Mouse (Mus musculus) left cerebral cortex, postnatal 25 days (tissue): ENCODE measurements around the gene Tcf7. TPM values are rescaled to one million over a fixed set of nuclear protein-coding genes. Genes with fewer than 3 reads are reported as not detected.

Experiments used
- DNase-seq, 2 experiments: peaks; one replicate each; pipeline ENCODE4 v3.0.0; 2022; ENCODE audit warnings: low spot score in 2 of 2, mixed read lengths in 1 of 2
- intact Hi-C: fragments of 180-260 bp; cut with DNase I; formaldehyde crosslinking; loops from one replicate; pipeline ENCODE4 v1.15.1; 2025
- total RNA-seq, 2 experiments: library from RNA; stranded (reverse); gene quantifications; 2 replicates each; pipeline ENCODE4 v1.2.3; 2021

Gene Tcf7
- total RNA-seq, 2 experiments from 2014 or later: 3.5 to 4.1 TPM

DNA sequence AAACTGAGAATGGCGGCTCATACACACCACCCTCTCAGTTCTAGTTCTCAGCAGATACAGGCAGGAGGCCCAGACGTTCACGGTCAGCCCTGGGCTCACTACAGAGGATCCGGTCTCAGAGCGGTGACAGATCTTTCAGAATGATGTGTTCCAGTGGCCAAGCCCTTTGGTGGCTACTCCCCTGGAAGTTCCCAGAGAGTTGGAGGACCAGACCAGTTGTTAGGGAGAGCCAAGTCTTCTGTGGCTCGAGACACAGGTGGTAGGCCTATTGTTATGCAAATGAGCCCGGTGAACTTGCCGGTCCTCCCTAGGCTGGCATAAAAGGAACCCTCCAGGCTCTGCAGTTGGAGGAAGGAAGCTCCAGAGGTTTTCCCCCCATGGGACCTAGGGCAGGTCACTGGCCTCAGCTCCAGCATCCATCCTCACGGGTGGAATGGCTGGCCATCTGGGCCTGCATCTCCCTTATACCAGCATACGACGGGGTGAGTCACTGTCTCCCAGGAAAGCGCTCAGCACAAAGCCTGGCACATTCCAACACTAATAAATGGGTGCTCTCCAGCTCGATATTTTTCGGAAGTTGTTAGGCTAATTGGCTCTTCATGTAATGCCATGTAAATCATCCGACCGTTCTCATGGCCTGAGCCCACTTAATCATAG, 3.6 kb upstream of the Tcf7 start:
- no peak for DNase-seq
- intact Hi-C loops: no loop called here

DNA sequence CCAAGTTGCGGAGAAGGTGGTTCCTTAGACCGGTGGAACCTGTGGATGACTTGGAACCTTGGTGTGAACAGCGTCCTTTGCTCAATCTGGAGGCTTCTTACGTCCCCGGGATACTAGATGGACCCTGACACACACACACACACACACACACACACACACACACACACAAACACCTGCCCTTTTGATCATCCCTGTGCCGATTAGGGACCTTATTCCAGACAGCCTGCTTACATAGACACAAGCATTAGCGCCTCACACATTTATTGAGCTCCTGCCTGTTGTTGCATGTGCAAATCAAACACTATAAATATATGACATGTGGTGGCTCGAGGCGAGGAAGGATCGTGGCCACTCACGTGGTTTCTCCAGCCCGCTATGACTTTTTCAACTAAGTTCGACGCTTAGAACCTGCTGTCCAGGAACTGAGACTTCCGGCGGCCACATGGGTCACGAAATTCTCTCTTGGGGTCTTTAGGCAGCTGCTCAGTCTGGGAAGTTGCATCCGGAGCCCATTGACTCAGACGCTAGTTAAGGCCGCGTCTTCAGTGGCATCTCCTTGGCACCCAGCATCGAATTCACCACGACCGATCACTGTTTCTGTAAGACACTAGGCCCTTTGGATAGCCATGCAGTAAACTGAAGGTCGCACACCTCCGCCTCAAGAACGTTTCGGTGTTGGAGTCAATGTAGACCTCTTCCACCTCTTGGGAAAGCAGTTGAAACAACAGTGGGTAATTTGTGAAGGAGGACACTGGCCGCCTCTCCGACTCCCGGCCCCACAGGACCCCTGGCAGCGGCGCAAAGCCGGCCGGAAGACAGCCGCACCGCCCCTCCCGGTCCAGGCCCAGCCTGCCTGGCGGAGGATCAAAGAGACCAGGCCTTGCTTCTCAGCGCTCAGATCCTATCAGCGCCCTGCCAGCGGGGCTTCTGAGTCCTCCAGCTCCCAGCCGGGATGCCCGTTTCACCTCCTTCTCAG, 1.1 kb upstream of the Tcf7 start:
- DNase-seq: peak in 1 of 2 experiments; percentile 23
- intact Hi-C loops: no loop called here

DNA sequence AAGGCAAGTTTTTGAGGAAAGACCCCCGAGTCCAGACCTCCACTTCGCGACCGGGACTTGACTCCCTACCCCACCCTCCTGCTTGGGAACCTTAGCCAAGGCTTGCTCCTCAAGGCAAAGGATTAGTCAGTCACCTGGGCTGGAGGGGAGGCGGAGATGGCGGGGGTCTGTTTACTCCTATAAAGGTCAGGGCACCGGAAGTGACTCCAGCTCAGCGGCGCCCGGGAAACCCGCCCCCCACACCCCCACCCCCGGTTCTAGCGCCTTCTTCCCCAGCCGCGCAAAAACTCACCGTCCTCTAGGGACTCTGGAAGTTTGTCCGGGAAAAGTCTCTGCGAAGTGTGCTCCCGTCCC, 417 bp downstream of the Tcf7 start:
- intact Hi-C loops: no loop called here

DNA sequence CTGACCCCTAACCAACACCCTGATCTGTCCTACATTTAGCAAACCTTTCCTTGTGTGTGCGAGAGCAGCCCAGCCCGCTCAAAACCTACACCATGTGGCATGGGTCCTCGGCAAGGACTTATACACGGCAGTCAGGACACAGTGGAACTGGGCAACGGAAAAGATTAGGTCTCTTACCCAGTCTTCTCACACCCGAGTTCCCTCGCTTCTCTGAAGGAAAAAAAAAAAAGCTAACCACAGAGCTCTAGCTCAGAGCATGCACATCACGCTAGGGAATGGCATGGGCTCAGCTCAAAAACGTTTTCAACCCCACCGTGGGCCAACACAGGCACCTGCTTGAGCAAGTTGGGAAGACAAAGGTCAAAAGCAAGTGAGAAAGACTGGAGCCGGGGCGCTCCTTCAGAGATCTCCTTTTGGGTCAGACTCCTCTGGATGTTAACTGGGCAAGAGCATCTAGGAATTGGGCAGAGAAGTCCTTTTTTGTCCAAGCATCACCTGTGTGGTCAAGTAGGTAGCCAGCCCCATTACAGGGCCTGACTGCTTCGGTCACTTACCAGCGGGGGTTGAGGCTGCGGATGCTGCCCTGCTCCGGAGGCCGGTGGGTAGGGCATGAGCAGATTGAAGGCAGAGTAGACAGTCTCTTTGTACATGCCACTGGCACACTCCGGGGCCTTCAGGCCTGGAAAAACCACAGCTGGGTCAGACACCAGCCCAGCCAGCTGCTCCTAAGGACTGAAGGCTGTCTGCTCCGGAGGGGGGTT, 1.1 kb downstream of the Tcf7 start:
- intact Hi-C loops: no loop called here
- no peak for DNase-seq

More for the DNA sequence above, 417 bp downstream of the Tcf7 start:
- no peak for DNase-seq

DNA sequence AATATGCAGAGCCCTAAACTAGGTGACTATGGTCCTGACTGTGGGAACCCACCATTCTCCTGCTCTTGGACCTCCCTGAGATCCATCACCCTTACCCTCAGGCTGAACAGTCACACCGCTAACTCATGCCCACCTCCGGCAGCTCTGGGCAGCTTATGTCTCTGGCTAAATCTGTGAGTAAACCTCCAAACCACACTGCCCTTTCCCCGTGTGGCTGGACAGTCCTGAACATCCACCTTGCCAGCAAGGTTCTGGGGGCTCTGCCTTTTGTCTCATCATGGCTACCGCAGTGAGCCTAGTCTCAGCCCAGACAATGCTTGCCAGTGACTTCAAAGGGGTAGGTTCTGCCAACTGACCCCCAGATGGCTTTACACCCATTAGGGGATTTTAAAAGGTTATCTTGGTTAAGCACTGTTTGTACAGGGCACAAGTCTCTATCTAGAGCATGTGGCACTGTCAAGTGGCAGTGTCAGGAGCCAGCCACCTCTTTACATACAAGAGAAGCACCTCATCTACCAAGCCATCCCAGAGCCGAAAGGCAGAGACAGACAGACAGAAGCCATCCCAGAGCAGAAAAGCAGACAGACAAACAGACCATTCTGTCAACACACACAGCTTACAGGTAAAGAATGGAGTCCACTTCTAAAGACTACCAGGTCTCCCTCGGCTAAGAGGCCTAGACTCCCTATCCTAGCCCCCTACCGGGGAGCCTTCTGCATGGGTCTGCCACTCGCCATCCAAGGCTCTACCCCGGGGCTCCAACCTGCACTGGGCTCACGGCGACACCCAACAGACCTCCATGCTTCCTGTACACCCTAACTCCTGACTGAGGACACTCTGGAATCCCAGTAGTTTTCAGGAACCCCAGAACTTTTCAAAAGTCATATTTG, 2.0 kb downstream of the Tcf7 start:
- DNase-seq: no peak
- intact Hi-C loops: no loop called here

DNA sequence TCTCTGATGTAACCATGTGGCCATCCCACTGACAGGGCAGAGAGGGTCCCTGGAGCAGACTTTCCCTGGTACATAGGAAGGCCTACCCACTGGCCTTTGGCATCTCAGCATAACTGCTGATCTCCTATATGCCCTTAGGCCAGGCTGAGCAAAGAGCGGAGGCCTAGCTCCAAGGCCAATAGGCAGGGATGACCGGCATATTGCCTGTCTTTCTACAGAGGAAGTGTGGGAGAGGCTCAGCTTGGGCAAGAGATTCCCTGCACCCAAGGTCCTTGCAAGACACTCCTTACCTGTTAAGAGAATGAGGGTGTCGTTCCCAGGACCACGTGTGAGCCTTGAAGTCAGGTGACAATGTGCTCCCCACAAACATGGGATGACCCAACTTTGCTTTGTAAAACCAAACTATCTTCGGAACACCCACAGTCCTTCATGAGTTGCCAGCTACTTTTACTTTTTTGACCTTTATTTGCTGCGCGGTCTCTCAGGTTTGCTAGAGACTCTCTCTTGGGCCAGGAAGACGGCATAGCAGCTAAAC, 3.1 kb downstream of the Tcf7 start:
- DNase-seq: no peak
- intact Hi-C loops: no loop called here

DNA sequence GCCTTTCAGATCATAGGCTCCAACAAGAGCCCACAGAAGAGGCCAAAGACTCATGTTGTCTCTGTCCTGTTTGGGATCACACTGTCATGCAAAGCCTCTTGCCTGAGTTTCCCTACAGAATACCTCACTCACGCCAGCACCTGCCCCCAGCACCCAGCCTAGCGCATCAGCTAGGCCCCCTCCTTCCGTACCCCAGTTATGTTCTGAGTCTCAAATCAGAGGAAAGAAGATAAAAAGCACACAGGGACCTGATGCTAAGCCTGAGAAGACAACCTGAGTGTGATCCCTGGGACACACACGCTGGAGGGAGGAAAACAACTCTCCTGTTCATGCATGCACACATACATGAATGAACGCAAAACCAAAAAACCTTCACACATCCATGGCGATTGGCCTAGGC, 3.8 kb downstream of the Tcf7 start:
- intact Hi-C loops: no loop called here
- no peak for DNase-seq

DNA sequence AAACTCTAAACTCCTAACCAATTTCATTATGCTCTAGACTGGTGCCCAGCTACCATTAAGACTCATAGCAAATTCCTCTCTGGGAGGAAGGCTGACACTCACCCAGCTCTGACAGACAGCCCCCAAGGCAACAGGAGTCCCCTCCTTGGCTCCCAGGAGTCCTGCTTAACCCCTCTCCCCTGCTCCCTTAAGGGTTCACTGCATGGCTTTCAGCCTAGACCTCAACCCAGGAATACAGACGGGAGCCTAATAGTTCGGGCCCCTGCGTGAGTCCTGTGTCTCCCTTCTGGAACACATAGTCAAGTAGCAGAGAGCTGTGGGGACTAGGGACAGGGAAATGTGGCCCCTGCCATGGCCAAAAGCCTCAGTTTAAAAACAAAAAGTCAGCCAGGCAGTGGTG, 4.7 kb downstream of the Tcf7 start:
- intact Hi-C loops: no loop called here
- no peak for DNase-seq

DNA sequence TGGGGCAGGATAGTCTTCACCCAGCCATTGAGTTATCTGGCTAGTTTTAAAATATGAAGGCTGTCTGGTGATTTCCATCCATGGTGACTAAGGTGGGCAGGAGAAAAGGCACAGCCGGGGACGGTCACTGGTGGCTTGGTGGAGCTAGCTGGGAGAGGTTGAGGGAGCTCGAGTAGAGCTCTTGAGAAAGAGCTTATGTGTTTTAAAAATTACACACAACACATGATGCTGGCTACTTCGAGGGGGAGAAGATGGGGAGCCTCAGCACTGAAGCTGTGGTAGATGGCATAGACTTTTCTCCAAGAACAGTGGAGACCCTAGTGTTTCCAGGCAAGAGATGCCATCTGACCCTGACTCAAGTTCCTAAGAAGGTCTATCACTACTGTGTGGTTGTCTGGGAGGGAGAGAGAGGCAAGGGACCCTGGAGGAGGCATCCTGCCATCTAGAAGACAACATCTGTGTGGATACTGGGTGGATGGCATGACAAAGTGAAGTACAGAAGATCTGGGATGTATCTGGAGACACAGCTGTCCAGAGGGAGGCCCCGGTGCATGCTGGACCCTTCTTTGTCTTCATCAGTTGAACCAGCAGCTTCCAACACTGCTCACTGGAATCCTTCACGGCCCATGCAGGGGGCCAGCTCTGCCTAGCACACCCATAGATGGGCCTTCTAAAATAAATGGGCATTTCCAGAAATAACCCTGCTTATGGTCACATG, 5.2 kb downstream of the Tcf7 start:
- DNase-seq: no peak
- intact Hi-C loops: no loop called here

DNA sequence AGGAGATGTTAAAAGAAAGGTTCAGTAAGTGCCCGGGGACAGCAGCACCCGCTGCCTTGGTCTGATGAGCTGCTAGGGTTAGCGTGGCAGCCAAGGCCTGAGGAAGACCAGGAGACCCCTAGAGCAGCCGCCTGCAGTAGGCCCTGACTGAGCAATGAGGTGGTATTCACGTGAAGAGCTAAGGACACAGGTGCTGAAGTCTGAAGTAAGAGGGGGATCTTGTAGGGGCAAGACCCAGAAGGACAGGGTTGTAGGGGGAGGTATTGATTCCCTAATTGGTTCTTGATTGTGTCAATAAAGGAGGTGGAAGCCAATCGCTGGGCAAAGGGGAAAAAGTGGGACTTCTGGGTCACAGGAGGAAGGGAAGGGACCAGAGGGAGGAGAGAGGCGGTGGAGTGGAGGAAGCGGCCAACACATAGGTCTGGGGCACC, 5.8 kb downstream of the Tcf7 start:
- no peak for DNase-seq
- intact Hi-C loops: no loop called here

DNA sequence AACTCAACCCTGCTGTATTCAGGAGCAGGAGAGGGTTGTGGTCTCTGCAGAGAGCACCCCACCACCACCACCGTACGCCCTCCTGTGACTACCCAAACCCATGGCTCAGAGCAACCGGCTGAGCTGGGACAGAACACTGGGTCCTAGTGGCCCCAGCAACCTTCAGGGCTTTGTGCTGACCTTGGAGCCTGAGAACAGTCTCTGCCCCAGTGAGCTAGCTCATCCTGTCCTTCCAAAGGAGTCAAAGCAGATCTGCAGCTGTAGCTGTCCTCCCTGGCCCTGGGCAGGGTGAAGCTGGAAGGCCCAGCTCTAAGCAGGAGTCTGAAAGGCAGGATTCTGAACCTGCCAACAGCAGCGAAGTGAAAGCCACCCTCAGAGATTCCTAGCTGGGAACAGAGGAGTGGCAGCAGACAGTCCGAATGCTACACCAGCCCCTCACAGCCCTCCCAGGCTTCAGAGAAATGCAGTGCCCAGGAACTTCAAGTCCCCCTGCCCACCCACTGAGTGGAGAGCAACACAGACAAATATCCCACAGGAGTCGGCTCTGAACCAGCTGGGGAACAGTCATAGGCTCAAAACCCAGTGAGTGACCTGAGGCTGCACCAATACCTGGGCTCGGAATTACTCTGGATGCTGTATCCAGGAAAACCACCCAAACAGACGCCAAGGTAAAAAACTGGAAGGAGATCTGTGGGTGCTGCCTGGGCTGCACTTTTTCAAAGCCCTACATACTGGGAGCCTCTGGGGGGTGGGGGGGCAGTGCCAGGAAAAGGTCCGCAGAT, 6.8 kb downstream of the Tcf7 start:
- intact Hi-C loops: no loop called here
- DNase-seq: peak in 1 of 2 experiments; percentile 61

DNA sequence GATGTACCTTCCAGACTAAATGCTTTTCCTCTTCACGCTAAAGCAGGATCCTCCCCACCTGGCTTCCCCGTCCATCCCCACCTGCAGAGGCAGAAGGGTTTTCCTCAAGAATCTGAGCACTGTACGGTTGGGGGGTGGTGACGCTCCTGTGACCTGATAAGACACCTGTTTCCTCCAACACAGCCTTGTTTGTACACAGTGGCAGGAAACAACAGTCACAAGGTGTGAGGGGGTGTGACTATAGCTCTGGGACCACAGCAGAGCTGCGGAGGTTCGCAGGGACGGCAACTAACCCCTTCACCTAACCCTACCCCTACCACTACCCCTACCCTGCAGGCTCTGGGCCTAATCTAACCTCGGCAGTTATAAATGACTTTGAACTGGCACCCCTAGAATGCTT, 7.4 kb downstream of the Tcf7 start:
- intact Hi-C loops: no loop called here
- DNase-seq: no peak

DNA sequence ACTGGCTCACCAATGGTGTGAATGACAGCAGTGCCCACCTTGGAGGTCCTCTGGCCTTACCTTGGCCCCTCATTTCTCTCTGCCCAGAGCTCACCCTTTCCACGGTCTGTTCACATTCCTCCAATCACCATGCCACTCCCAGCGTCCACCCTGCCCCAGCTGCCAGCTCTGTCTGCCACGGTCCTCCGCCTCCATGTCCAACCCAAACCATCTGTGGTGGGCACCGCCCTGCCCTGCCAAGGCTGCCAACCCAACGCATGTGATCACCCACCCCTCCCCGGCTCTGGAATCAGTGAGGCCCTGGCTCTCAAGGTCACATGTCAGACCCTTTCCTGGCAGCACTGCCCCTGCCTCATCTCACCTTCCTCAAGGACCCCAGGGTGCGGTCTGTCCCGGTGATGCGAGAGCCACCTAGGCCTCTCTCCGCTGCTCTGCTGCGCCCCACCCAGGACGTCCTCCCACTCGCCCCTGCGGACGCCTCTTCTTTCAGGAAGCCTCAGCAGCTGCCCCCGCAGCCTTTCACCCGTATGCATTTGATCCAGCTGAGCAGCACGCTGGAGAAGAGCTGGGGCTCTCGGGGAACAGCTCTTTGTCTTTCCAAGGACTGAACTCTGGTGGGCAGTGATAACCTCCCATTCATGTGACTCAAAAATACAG, 8.2 kb downstream of the Tcf7 start:
- intact Hi-C loops: no loop called here
- no peak for DNase-seq

DNA sequence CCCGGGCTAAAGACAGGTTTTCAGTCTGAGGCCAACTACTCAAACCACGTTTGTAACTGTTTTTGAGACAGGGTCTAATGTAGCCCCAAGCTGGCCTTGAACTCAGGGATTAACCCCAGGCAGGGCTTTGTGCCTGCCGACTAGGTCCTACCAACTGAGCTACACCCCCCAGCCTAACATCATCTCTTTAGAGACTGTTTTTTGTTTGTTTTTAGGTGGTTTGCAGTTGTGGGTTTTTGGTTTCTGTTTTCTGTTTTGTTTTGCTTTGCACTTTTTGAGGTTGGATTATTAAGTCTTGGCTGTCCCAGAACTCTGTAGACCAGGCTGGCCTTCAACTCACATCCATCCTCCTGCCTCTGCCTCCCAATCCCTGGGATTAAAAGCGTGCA, 8.9 kb downstream of the Tcf7 start:
- DNase-seq: no peak
- intact Hi-C loops: no loop called here

DNA sequence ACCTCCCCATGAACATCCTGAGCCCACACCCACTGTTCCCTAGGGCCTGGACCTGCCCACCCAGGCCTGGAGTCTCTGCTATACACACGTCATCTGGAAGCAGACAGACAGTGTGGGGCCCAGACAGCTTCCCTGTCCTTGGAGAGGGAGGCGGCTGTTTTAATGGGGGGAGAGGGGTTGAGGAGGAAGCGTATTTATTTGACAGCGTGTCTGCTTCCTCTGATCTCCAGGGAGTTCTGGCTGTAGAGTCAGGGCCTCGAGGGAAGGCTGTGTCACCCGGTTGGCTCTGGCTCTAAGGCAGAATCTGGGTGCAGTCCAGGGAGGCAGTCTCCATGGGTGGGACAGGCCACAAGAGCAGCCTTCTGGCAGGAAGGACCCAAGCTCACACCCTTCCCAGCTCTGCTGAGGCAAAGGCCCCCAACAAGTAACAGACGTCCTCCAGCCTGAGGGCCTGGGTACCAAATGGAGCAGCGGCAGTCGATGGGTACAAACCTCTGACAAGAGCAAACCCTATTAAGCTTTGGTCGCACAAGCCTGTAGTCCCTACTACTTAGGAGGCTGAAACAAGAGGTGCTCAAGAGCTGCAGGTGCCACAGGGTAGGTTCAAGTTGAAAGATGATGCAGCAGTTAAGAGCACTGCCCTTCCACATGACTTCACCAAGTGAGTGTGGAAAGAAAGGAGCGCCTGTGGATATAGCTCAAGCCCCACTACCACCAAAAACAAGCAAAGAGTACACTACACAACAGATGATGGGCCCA, 9.5 kb downstream of the Tcf7 start:
- intact Hi-C loops: no loop called here
- no peak for DNase-seq

DNA sequence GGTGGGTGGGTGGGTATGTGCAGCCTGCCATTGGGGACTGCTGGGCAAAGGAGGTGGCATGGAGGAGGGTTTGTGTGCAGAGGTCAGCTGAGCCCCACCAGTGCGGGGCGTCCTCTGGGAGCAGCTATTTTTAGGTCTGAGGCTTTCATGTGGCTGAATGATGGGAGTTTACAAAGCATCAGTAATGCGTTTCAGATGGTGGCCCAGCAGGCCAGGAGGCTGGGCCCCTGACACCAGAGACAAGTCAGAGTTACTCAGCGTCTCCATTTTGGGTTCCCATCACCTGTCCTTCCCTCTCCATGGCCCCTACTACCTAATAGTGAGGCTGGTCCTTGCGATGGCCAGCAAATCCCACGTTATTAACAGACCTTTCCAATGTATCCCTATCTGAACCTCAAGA, 10.2 kb downstream of the Tcf7 start:
- intact Hi-C loops: no loop called here

More for the DNA sequence above, 10.2 kb downstream of the Tcf7 start:
- no peak for DNase-seq
